Mouse (Mus musculus): ENCODE results near the gene Gja1.

GRCm38 (mm10) chr10:56397875-56398274 is 20.7 kb downstream of the Gja1 start:
- no peak for TF ChIP-seq CTCF (IDR thresholded peaks at IDR 0.05; ENCODE audit: low read depth)
- TF ChIP-seq EP300 (IDR thresholded peaks at IDR 0.05; ENCODE audit: low read depth), result no peak

Data from liver, embryonic 14.5 days (tissue).